Mouse (Mus musculus) myocyte (in vitro differentiated cells): ENCODE results near the gene Sf3a1. TPM values are rescaled to one million over a fixed set of nuclear protein-coding genes. Genes with fewer than 3 reads are reported as not detected.
A peak's percentile ranks its signal among the peaks of the same experiment; 100 is the strongest.

Experiments
- H3K27me3 ChIP-seq: one replicate; pipeline ENCODE4 v1.6.1; 2011; ENCODE audit not compliant: control insufficient read depth, insufficient read depth, insufficient read length
- H3K36me3 ChIP-seq: one replicate; pipeline ENCODE4 v1.6.1; 2011; ENCODE audit not compliant: control insufficient read depth, insufficient read depth
- H3K4me2 ChIP-seq: one replicate; pipeline ENCODE4 v1.6.1; 2011; ENCODE audit warnings: low read depth, control low read depth
- H3K4me3 ChIP-seq: one replicate; pipeline ENCODE4 v1.5.1; 2011; ENCODE audit warnings: mild to moderate bottlenecking, control low read depth, moderate library complexity
- H3K79me2 ChIP-seq: one replicate; pipeline ENCODE4 v1.6.1; 2011; ENCODE audit not compliant: control insufficient read depth, insufficient read depth
- H3ac ChIP-seq: one replicate; pipeline ENCODE4 v1.6.1; 2011; ENCODE audit not compliant: control insufficient read depth, insufficient read length
- CEBPB ChIP-seq: IDR thresholded peaks from 2 replicates; pipeline ENCODE4 v1.6.1; 2011; ENCODE audit warnings: mild to moderate bottlenecking, moderate library complexity; ENCODE audit not compliant: poor library complexity, insufficient read depth, severe bottlenecking
- E2F4 ChIP-seq: IDR thresholded peaks from one replicate; pipeline ENCODE4 v1.6.1; 2011; ENCODE audit warnings: mild to moderate bottlenecking, control low read depth, moderate library complexity; ENCODE audit not compliant: insufficient read depth
- MAX ChIP-seq: IDR thresholded peaks from one replicate; pipeline ENCODE4 v1.6.1; 2011; ENCODE audit warnings: low read depth, mild to moderate bottlenecking, control low read depth
- MYOD1 ChIP-seq, 3 experiments: IDR thresholded peaks; one replicate each; pipeline ENCODE4 v1.6.1; 2011; ENCODE audit warnings: control low read depth in 2 of 3, low read depth in 2 of 3, mild to moderate bottlenecking in 2 of 3, moderate library complexity in 1 of 3; ENCODE audit not compliant: insufficient read length in 2 of 3, control insufficient read depth in 1 of 3
- MYOG ChIP-seq, 3 experiments: IDR thresholded peaks; one replicate each; pipeline ENCODE4 v1.6.1; 2011; ENCODE audit warnings: control low read depth in 2 of 3, low read depth in 2 of 3, mild to moderate bottlenecking in 2 of 3; ENCODE audit not compliant: insufficient read length in 2 of 3, control insufficient read depth in 1 of 3, insufficient read depth in 1 of 3
- POLR2A ChIP-seq: IDR thresholded peaks from one replicate; pipeline ENCODE4 v1.6.1; 2011; ENCODE audit warnings: low read depth, mild to moderate bottlenecking, control low read depth, moderate library complexity; ENCODE audit not compliant: insufficient read length
- POLR2AphosphoS2 ChIP-seq: IDR thresholded peaks from one replicate; pipeline ENCODE4 v1.6.1; 2011; ENCODE audit warnings: low read depth, control low read depth; ENCODE audit not compliant: insufficient read length
- REST ChIP-seq: IDR thresholded peaks from one replicate; pipeline ENCODE4 v1.6.1; 2011; ENCODE audit warnings: mild to moderate bottlenecking, control low read depth, moderate library complexity; ENCODE audit not compliant: insufficient read depth, insufficient read length
- SRF ChIP-seq: IDR thresholded peaks from one replicate; pipeline ENCODE4 v1.6.1; 2011; ENCODE audit warnings: low read depth; ENCODE audit not compliant: control insufficient read depth, insufficient read length
- TCF12 ChIP-seq: IDR thresholded peaks from one replicate; pipeline ENCODE4 v1.6.1; 2011; ENCODE audit warnings: mild to moderate bottlenecking, control low read depth; ENCODE audit not compliant: poor library complexity, insufficient read depth, severe bottlenecking
- TCF3 ChIP-seq: IDR thresholded peaks from one replicate; pipeline ENCODE4 v1.6.1; 2011; ENCODE audit warnings: low read depth, control low read depth; ENCODE audit not compliant: insufficient read length
- USF1 ChIP-seq: IDR thresholded peaks from one replicate; pipeline ENCODE4 v1.6.1; 2011; ENCODE audit warnings: low read depth, mild to moderate bottlenecking, control low read depth, moderate library complexity
- polyA plus RNA-seq: library from polyadenylated mRNA; unstranded; fragments of >200 nt; fragmentation: generic; extraction: Trizol; gene quantifications from one replicate; pipeline ENCODE4 v1.2.1, GENCODE M21; 2012; ENCODE audit warnings: missing spikeins

The Sf3a1 gene
- polyA plus RNA-seq, 1 experiment, result 47.0 TPM

DNA sequence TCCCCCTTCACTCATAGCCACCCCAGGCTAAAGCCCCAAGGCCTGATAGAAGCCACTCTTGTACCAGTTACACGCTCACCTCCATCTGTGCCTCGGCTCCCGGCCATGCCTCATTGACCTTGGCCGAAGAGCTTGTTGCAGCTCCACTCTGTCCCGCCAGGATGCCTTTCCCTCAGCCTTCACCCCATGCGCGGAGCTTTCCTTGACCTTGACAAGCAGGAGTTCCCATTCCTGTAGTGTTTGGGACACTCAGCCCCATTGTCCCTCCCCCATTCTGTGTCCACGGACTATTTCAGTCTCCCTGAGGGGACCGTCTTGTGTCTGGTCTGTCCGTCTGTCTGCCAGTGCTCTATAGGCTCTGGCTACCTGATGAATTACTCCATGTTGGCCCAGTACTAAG is 53.0 kb downstream of the Sf3a1 start:
- H3K27me3 ChIP-seq, result no peaks in the 10 kb centered on the region
- no peak overlapping the region for H3ac ChIP-seq
- peaks cover 6% of the 10 kb centered on the region for H3K36me3 ChIP-seq
- H3K4me2 ChIP-seq, result no peak overlapping the region
- TF ChIP-seq TCF12, result no peak
- TF ChIP-seq USF1, result no peak
- no peak for TF ChIP-seq E2F4
- TF ChIP-seq REST, result no peak
- TF ChIP-seq CEBPB, result no peak
- H3K4me3 ChIP-seq, result no peak overlapping the region
- H3K79me2 ChIP-seq, result no peaks in the 10 kb centered on the region

DNA sequence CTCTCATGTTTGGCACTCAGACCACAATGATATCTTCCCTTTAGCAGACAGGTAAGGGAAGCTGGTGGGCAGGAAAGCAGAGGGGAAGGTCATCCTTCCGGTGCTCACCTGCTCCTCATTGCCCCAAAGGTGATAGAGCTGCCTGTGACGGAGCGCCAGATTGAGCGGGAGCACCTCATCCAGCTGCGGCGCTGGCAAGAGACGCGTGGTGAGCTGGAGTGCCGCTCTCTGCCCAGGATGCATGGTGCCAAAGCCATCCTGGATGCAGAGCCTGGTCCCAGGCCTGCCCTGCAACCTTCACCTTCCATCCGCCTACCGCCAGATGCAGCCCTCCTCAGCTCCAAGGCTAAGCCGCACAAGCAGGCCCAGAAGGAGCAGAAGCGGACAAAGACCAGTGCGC is 54.4 kb downstream of the Sf3a1 start:
- TF ChIP-seq POLR2A (no peak), POLR2AphosphoS2 (no peak), MYOD1 (IDR thresholded peaks at IDR 0.05; ENCODE audit: control insufficient read depth in 1 of 3, insufficient read length in 2 of 3, low read depth in 2 of 3) (no peak), CEBPB (no peak), TCF12 (no peak), E2F4 (no peak), SRF (no peak), MAX (no peak), TCF3 (no peak), REST (no peak), MYOG (IDR thresholded peaks at IDR 0.05; ENCODE audit: control insufficient read depth in 1 of 3, insufficient read depth in 1 of 3, insufficient read length in 2 of 3, low read depth in 2 of 3) (no peak), USF1 (no peak)
- no peak overlapping the region for H3K4me3 ChIP-seq
- peaks cover 5% of the 10 kb centered on the region for H3K36me3 ChIP-seq

DNA sequence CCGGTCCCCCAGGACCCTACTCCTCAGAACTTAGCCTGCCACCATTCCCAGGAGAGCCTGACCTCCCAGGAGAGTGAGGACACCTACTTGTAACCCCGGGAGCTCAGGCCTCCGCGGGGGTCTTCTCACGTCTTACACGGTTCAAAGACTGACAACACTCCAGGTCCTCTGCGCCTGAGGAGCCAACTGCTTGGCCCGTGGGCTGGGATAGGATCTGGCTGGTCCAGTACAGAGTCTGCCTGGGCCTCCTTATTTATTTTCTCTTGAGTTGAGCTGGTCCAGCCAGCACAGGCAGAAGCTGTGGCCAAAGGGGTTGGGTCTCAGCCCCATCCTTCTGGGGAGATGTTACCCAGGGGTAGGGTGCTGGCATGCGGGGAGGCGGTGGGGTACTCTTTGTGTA is 54.9 kb downstream of the Sf3a1 start:
- Histone ChIP-seq H3K4me2 (no peak overlapping the region), H3ac (no peak overlapping the region), H3K27me3 (no peaks in the 10 kb centered on the region), H3K36me3 (peaks cover 5% of the 10 kb centered on the region), H3K79me2 (no peaks in the 10 kb centered on the region), H3K4me3 (no peak overlapping the region)
- no peak for TF ChIP-seq MYOD1 (IDR thresholded peaks at IDR 0.05; ENCODE audit: control insufficient read depth in 1 of 3, insufficient read length in 2 of 3, low read depth in 2 of 3)

More for the DNA sequence above, 54.4 kb downstream of the Sf3a1 start:
- Histone ChIP-seq H3K79me2 (no peaks in the 10 kb centered on the region), H3K4me2 (no peak overlapping the region), H3ac (no peak overlapping the region), H3K27me3 (no peaks in the 10 kb centered on the region)

DNA sequence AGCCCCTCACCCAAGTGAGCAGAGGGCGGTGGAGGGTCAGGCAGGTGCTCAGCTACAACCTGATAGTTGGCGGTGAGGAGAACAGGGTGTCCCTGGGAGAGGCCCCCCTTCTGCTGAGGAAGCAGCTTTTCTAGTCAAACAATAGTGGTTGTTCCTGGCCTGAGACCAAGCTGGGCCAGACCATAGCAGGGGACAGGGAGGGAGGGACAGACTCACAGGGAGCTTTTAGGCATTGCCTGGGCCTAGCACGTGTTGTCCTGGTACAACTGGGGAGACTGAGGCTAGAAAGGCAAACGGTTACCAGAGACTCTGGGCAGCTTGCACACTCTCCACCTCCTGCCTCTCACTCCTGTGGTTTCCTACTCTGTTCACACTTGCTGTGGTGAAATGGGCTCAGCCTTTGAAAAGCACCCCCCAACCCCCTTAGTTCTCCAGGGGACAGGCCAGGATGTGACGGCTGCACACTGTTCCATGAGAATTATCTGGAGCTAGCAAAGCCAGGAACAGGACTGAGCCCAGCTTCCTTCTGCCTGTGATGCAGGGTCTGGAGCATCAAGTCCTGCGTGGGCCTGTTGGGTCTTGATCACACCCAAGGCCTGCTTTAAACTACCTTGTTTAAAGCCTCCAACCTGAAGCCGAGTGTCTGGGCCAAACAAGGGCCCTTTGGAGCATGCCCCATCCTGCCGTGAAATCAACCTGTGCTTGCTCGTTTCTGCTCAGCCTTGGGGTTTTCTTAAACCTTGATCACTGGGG is 56.3 kb downstream of the Sf3a1 start:
- Histone ChIP-seq H3K4me3 (no peak overlapping the region), H3K36me3 (peaks cover 5% of the 10 kb centered on the region), H3K4me2 (no peak overlapping the region), H3K79me2 (no peaks in the 10 kb centered on the region), H3ac (no peak overlapping the region), H3K27me3 (no peaks in the 10 kb centered on the region)
- TF ChIP-seq E2F4, result no peak

DNA sequence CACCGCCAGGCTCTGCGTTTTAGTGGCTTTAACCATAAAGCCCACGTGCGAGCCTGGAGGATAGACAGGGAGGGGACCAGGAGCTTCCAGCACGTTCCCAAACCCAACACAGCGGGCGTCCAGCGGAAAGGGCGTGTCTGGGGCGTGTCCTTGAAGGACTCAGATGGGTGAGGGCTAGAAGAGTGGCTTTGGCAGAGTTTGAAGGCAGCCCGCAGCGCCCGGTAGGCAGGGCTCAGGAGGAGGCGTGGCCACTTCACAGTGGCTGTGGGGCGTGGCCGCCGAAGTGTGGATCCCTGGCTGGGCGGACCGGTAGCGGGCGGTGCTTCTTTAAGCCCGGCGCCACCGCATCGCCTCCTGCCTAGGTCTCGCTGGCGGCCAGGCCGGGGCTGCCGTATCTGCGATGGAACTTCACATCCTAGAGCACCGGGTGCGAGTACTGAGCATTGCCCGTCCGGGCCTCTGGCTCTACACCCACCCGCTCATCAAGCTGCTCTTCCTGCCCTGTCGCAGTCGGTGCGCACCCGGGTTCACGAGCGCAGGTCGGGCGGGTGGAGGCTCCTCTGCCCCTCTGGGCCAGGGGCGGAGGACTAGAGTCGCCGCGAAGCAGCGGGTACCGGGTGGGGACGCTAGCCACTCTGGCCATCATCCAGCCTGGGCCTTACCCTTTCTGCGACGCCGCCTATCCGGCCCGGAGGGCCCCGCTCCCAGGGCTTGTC is 57.9 kb downstream of the Sf3a1 start, which contains the start of gene Castor1:
Gene Castor1 (plus strand): TSS at position 312 of the 716 bp plus-strand sequence.
- Histone ChIP-seq H3K27me3 (no peaks in the 10 kb centered on the region), H3K36me3 (no peaks in the 10 kb centered on the region), H3K4me3 (peak within 1 kb of the TSS; percentile 13), H3K79me2 (no peaks in the 10 kb centered on the region), H3K4me2 (peak within 1 kb of the TSS; percentile 73), H3ac (no peak within 1 kb of the TSS)
- no peak for TF ChIP-seq MYOD1 (IDR thresholded peaks at IDR 0.05; ENCODE audit: control insufficient read depth in 1 of 3, insufficient read length in 2 of 3, low read depth in 2 of 3)
- TF ChIP-seq CEBPB, result no peak
- TF ChIP-seq TCF3, result no peak
- peak; percentile 59 for TF ChIP-seq POLR2A
- no peak for TF ChIP-seq POLR2AphosphoS2
- TF ChIP-seq MYOG (IDR thresholded peaks at IDR 0.05; ENCODE audit: control insufficient read depth in 1 of 3, insufficient read depth in 1 of 3, insufficient read length in 2 of 3, low read depth in 2 of 3), result no peak
- no peak for TF ChIP-seq REST
- TF ChIP-seq SRF, result peak; percentile 33
- no peak for TF ChIP-seq MAX
- TF ChIP-seq E2F4, result no peak
